Mouse (Mus musculus) MEL-GATA-1-ER (cell line): Measurements from ENCODE around the gene Sdhb.

Experiments
- DNase-seq: peaks from one replicate; pipeline ENCODE4 v3.0.0-alpha.2; 2012; ENCODE audit warnings: low read depth; ENCODE audit errors: extremely low read depth

The Sdhb gene

GRCm38 (mm10) chr4:140948481-140948880, 12.5 kb upstream of the Sdhb start:
- DNase-seq = no peak

GRCm38 (mm10) chr4:140949052-140949451, 12.0 kb upstream of the Sdhb start:
- no peak for DNase-seq

- no peak for DNase-seq
Observed at GRCm38 (mm10) chr4:140949616-140950015, 11.4 kb upstream of the Sdhb start.

GRCm38 (mm10) chr4:140950574-140950973, 10.4 kb upstream of the Sdhb start:
- DNase-seq = no peak

- no peak for DNase-seq
Observed at GRCm38 (mm10) chr4:140951861-140952641, 9.0 kb upstream of the Sdhb start.

DNA sequence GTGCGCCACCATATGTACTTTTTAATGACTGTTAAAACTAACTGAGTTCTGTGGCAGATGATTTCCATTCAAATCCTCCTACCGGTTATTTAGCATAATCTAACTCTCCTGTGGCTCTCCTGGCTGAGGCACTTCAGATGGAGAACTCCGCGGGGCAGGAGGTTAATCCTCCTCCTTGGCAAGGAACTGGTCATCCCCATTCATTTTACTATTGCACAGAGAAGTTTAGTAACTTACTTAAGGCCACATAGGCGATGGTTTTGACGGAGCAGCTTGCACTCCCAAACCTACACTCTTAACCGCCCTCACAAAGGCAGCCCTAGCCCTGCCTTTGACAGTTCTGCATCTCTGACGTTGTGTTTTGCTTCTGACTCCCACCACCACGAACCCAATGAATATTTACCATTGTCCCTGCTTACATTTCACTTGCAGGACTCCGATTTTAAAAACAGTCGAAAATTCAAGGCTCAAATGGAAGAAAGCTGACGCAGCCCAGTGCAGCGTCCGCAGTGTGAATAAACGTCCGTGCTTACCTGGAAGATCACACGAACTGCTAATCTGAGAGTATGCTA, 3.8 kb upstream of the Sdhb start:
- DNase-seq = no peak

DNA sequence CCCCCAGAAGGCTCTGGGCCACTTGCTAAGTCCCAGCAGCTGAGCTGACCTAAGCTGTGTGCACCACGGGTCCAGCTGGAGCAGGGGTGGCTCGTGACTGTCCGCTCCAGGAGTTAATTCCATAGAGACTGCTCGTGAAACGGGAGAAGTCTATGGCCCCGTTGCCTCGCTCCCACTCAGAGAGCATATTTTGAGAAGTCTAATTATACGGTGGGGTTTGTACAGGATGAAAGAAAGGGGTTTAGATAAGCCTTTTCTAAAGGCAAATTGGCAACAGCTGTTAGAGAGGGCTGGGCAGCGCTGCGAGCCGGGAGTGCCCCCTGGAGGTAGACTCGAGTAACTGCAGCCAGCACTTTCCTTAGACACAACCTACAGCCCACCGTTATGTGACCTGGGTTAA, 3.3 kb upstream of the Sdhb start:
- DNase-seq = no peak

GRCm38 (mm10) chr4:140958319-140958718, 2.7 kb upstream of the Sdhb start:
- DNase-seq = no peak

DNA sequence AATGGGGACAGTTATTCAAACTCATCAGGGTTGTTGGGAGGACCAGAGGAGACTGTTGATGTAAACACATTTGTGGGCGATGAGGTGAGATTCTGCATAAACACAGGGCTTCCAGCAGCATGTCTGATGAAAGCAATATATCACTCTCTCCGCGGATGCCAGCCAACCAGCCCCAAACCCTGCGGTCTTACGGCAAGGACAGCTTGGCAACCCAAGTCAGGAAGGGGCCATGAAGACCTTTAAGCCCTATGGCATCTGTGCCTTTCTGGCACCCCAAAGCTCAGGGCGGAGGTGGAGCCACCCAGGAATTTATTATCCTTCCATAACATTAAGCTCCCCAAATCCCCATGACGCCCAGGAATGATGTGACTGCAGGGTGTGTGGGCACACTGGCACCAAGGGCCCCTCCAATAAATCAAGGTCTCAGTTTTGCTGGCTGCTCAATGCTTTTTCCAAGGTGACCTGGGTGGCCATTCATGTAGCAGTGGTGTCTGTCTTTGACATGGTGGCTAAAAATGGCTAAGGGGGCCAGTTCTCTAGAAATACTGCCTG, 1.8 kb upstream of the Sdhb start:
- no peak for DNase-seq

- no peak for DNase-seq
Observed at GRCm38 (mm10) chr4:140959715-140960479, 1.1 kb upstream of the Sdhb start.

DNA sequence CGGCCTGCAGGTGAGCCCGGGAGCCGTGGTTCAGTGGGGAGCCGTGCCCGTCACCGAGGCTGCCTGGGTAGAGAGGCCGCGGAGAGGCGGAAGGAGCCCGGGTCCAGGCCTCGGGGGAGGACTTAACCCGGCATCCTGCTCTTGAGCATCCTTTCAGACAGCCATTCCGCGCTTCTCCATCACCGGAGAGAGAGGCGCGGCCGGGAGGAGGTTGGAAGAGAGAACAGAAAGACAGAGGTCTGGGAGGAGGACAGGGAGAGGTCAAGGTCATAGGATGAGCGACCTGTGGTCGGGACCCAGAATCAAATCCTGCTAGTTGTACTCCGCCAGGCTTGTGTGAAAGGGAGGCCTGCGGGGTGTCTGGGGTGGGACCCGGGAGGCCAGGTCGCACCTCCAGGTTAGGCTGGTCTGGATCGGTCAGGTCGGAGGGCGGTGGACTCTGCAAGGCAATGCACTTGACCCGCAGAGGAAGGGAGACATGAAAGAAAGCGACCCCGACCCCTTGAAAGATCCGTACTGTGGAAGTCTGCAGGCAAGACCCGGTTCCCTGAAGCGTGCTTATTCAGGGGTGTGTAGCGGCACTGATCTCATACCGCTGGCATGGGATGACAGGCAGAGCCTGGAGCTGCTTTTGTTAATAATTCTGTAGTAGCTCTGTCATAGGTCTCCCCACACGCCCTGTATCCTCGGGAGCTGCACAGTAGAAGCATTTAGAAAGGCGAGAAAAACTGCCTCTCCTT, 634 bp downstream of the Sdhb start:
- no peak for DNase-seq

DNA sequence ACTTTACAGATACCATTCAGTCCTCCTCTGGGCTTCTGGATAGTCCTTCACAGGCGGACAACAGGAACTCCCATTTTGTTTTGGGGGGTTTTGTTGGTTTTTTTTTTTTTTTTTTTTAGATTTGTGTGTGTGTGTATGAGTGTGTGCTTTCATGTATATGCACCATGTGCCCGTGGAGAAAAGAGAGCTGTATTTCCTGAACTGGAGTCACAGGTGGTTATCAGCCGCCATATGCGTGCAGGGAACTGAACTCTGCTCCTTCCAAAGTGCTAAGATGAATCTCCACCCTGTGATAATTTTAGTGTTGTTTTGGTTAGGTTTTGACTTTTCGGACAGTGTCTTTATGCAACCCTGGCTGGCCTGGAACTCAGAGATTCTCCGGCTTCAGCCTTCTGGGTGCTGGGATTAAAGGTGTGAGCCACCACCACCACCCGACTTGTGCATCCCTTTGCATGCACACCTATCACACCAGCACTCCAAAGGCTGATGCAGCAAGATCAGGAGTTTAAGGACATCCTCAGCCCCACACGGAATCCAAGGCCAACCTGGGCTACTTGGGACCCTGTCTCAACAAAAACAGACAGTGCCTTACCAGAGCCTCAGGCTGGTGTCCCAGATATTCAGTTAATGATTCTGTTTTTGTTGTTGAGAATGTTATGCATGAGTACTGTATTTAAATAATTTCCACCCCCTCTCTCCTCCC, 1.4 kb downstream of the Sdhb start:
- no peak for DNase-seq

- DNase-seq = no peak
Observed at GRCm38 (mm10) chr4:140962950-140963349, 1.9 kb downstream of the Sdhb start.

GRCm38 (mm10) chr4:140963941-140964597, 3.1 kb downstream of the Sdhb start:
- DNase-seq = no peak

- no peak for DNase-seq
Observed at GRCm38 (mm10) chr4:140964620-140965019, 3.6 kb downstream of the Sdhb start.

GRCm38 (mm10) chr4:140967386-140968159, 6.6 kb downstream of the Sdhb start:
- DNase-seq = no peak

DNA sequence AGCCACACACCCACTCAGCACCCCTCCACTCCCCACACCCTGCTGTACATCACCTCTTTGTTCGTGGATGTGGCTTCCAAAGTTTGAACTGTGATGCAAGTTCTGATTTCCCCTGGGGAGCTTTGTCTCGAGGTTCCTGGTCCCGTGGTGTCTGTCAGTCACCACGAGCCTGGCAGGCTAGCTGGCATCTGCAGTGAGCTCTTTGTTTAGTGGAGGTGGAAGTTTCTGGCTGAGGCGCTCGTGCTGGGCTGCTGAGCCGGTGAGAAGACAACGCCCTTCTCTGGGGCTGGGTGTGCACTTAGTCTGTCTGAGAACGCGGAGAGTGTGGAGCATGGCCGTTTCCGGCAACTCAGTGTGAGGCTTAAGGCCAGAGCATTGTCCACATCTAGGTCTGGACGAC, 10.7 kb downstream of the Sdhb start:
- DNase-seq = no peak

DNA sequence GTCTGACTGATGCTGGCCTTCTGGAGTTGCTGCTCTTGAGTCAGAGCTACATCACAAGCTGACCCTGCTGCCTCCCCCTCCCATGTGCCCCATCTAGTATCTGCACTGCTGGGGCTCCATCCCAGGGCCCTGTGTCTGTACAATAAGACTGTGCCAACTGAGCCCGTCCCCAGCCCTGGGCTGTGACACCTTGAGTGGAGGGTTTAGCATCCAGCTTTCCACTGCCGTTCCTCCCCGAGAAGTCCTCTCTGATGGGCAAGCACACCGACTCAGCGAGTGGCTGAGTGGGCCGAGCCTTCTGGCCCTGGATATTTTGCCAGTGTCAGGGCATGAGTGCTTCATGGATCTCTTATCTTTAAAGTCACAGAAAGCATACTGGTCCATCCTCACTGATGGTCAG, 13.4 kb downstream of the Sdhb start:
- DNase-seq = no peak

DNA sequence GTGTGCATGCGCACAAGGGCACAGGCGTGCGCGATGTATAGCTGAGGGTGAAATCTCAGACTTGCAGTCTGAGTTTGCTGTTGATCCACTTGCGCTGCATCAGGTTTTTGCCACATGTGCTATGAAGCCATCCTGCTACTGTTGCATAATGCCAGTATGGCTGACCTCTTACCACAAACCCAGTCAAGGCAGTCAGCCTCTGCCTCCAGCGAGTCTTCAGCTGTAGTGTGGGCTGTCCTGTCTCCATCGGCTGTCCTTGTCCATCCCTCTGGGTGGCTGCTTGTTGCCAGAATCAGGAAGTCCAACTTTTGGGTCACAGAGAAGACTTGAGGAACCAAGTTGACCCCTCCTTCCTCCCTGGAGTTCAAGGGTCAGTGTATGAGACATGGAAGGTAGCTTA, 14.4 kb downstream of the Sdhb start:
- DNase-seq = no peak

DNA sequence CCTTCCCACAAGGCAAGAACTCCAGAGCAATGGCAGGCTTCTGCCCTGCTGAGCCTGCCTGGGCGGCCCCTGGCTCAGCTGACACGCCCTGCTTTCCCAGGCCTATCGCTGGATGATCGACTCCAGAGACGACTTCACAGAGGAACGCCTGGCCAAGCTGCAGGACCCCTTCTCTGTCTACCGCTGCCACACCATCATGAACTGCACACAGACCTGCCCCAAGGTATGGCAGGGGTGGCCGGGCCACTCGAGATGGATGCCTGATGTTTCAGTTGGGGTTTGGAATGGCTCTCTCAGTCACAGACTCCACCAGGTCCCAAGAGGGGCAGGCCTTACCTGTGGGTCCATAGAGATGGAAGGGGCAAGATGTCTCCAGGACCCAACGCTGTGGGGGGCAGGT, 16.3 kb downstream of the Sdhb start:
- DNase-seq = no peak
